Comparison of ENCODE assay signal across 8 mouse cellular contexts in genomic region chr8:75088989-75089881, GRCm38 (mm10). TPM values are rescaled to one million over a fixed set of nuclear protein-coding genes. Genes with fewer than 3 reads are reported as not detected.
DNase-seq lines count a peak whose midpoint lies in the region; ATAC-seq and TF ChIP-seq lines count a peak whose summit lies in the region.

No protein-coding gene starts in this region.

- no peaks in the 10 kb centered on the region for H3K9me3 ChIP-seq in ES-E14 (ENCODE audit: control insufficient read depth, insufficient read depth, low read depth, low read length)
- H3K9me3 ChIP-seq in hindbrain, embryonic 10.5 days = no peaks in the 10 kb centered on the region
- H3K9me3 ChIP-seq in neural tube, embryonic 15.5 days (replicated peaks) = no peaks in the 10 kb centered on the region

- TF ChIP-seq POLR2A in brain, embryonic 14.5 days (IDR thresholded peaks at IDR 0.05; ENCODE audit: borderline replicate concordance, extremely low read depth, insufficient read depth, insufficient read length, poor library complexity, severe bottlenecking) = no peak
- TF ChIP-seq POLR2A in lung, adult 2 months (IDR thresholded peaks at IDR 0.05; ENCODE audit: borderline replicate concordance, extremely low read depth, low read depth, low read length) = no peak

- peaks cover 9 to 19% of the 10 kb centered on the region in 2 experiments; a peak in 3 of 4 replicates for H3K4me1 ChIP-seq in ES-E14 (ENCODE audit: control insufficient read depth in 2 of 2, insufficient read depth in 2 of 2, low read length in 2 of 2, poor library complexity in 1 of 2)
- H3K4me1 ChIP-seq in hindbrain, embryonic 10.5 days (replicated peaks) = peaks cover 23% of the 10 kb centered on the region
- H3K4me1 ChIP-seq in lung, adult 2 months (ENCODE audit: control insufficient read depth, insufficient read depth, low read length) = peaks cover 25% of the 10 kb centered on the region
- H3K4me1 ChIP-seq in neural tube, embryonic 15.5 days = peaks cover 18% of the 10 kb centered on the region

- in situ Hi-C loops in ES-E14 (cut with MboI; ENCODE audit: low sequenced_read_pairs in 2 of 2, unreplicated experiment in 2 of 2) = no loop called here

- H3K9ac ChIP-seq in ES-E14 (ENCODE audit: insufficient read depth, low read depth, low read length, poor library complexity, severe bottlenecking) = peak overlapping the region; percentile 1; the same call in 1 of the 2 replicates
- H3K9ac ChIP-seq in neural tube, embryonic 15.5 days (replicated peaks) = no peak overlapping the region

- H3K27me3 ChIP-seq in hindbrain, embryonic 10.5 days (ENCODE audit: insufficient read depth, poor library complexity, severe bottlenecking) = 0 out of 2 replicates have a peak, but pooled peaks cover 7% of the 10 kb centered on the region
- H3K27me3 ChIP-seq in neural tube, embryonic 15.5 days (replicated peaks) = no peaks in the 10 kb centered on the region

- peak; percentile 83 for DNase-seq in ES-E14 (ENCODE audit: low read depth, low spot score)
- DNase-seq in brain, embryonic 14.5 days (ENCODE audit: low read depth) = peak; percentile 92
- DNase-seq in frontal cortex, postnatal 14 days (ENCODE audit: low spot score in 2 of 2) = peak; percentile 64 to 69
- peak; percentile 73 for DNase-seq in hindbrain, embryonic 10.5 days (ENCODE audit: low spot score)
- peak; percentile 69 for DNase-seq in layer of hippocampus, adult 9-10 months (ENCODE audit: low spot score)
- peak; percentile 51 for DNase-seq in lung, adult 2 months
- no peak for DNase-seq in cerebellum, adult 8-10 months

- ATAC-seq in neural tube, embryonic 15.5 days (ENCODE audit: low FRiP score) = peak; percentile 54; the same call in 1 of the 2 replicates

- H3K4me3 ChIP-seq in ES-E14 (ENCODE audit: insufficient read depth in 1 of 2, low read depth in 1 of 2, low read length in 2 of 2, poor library complexity in 1 of 2, severe bottlenecking in 1 of 2) = no peak overlapping the region
- peak overlapping the region; percentile 20 for H3K4me3 ChIP-seq in hindbrain, embryonic 10.5 days
- no peak overlapping the region for H3K4me3 ChIP-seq in lung, adult 2 months (replicated peaks; ENCODE audit: extremely low read depth, low read depth, low read length)
- H3K4me3 ChIP-seq in neural tube, embryonic 15.5 days (replicated peaks) = no peak overlapping the region

- H3K4me2 ChIP-seq in neural tube, embryonic 15.5 days = peak overlapping the region; percentile 40

- no peaks in the 10 kb centered on the region for H3K36me3 ChIP-seq in ES-E14 (ENCODE audit: control insufficient read depth, insufficient read depth, low read length, poor library complexity, severe bottlenecking)
- no peaks in the 10 kb centered on the region for H3K36me3 ChIP-seq in hindbrain, embryonic 10.5 days
- H3K36me3 ChIP-seq in neural tube, embryonic 15.5 days = no peaks in the 10 kb centered on the region

- peak overlapping the region; percentile 20; the same call in 1 of the 2 replicates for H3K27ac ChIP-seq in ES-E14 (ENCODE audit: insufficient read depth, low read depth, low read length, poor library complexity, severe bottlenecking)
- peak overlapping the region; percentile 80 for H3K27ac ChIP-seq in hindbrain, embryonic 10.5 days
- 0 out of 2 replicates have a peak overlapping the region, but pooled peaks have one; percentile 13 for H3K27ac ChIP-seq in neural tube, embryonic 15.5 days (replicated peaks)

- no peak for TF ChIP-seq CTCF in brain, embryonic 14.5 days (IDR thresholded peaks at IDR 0.05; ENCODE audit: borderline replicate concordance, extremely low read depth, insufficient read depth, insufficient read length)
- TF ChIP-seq CTCF in lung, adult 2 months (IDR thresholded peaks at IDR 0.05; ENCODE audit: insufficient read depth, low read length) = no peak

- 39% methylated on average over 6 of the region's 6 CpGs for WGBS in hindbrain, embryonic 10.5 days
- WGBS in lung, adult 2 months = 7% methylated on average over 6 of the region's 6 CpGs
- 23% methylated on average over 6 of the region's 6 CpGs for WGBS in neural tube, embryonic 15.5 days

TF ChIP-seq in ES-E14, 5 proteins besides CTCF, POLR2A, EP300 and RAD21:
- TF ChIP-seq MAFK (IDR thresholded peaks at IDR 0.05; ENCODE audit: insufficient read depth, low read depth, low read length) (peak; percentile 99), ZNF384 (IDR thresholded peaks at IDR 0.05; ENCODE audit: low read depth, low read length) (no peak)

RNA-seq across cellular contexts. Expression of gene Hmox1, which starts 4.2 kb away (rescaled TPM):
- total RNA-seq in ES-E14 (2012; rRNA removed) = 111 and 124 TPM in 2 replicates
- 9.1 and 16.2 TPM in 2 replicates for polyA plus RNA-seq in brain, embryonic 14.5 days (2012; rRNA removed)
- polyA plus RNA-seq in hindbrain, embryonic 10.5 days (2016; fragmentation: Nextera tagmentation; extraction: Ambion mirVana) = 19.9 and 22.8 TPM in 2 replicates
- polyA plus RNA-seq in lung, adult 2 months (2012; rRNA removed) = 40.0 and 58.0 TPM in 2 replicates
- 13.5 and 14.2 TPM in 2 replicates for polyA plus RNA-seq in neural tube, embryonic 15.5 days (2015; fragmentation: Nextera tagmentation; extraction: Ambion mirVana)

RNA-seq across cellular contexts. Expression of gene Mcm5, which starts 20.1 kb away (rescaled TPM):
- 315 TPM in 2 replicates for total RNA-seq in ES-E14 (2012; rRNA removed)
- polyA plus RNA-seq in brain, embryonic 14.5 days (2012; rRNA removed) = 53.3 and 80.6 TPM in 2 replicates
- 235 and 294 TPM in 2 replicates for polyA plus RNA-seq in hindbrain, embryonic 10.5 days (2016; fragmentation: Nextera tagmentation; extraction: Ambion mirVana)
- 8.0 and 9.2 TPM in 2 replicates for polyA plus RNA-seq in lung, adult 2 months (2012; rRNA removed)
- polyA plus RNA-seq in neural tube, embryonic 15.5 days (2015; fragmentation: Nextera tagmentation; extraction: Ambion mirVana) = 25.7 and 66.8 TPM in 2 replicates

RNA-seq across cellular contexts. Expression of gene Tom1, which starts 55.7 kb away (rescaled TPM):
- 24.5 and 24.7 TPM in 2 replicates for total RNA-seq in ES-E14 (2012; rRNA removed)
- polyA plus RNA-seq in brain, embryonic 14.5 days (2012; rRNA removed) = 14.5 and 25.4 TPM in 2 replicates
- 32.5 and 36.5 TPM in 2 replicates for polyA plus RNA-seq in hindbrain, embryonic 10.5 days (2016; fragmentation: Nextera tagmentation; extraction: Ambion mirVana)
- 33.3 and 66.5 TPM in 2 replicates for polyA plus RNA-seq in lung, adult 2 months (2012; rRNA removed)
- 44.1 and 44.4 TPM in 2 replicates for polyA plus RNA-seq in neural tube, embryonic 15.5 days (2015; fragmentation: Nextera tagmentation; extraction: Ambion mirVana)

Comparison
In these comparisons a context has a peak if more than half of its experiments do, and no peak if none do; other contexts are left out.
1. H3K27ac ChIP-seq: peak in every context shown above with its lines; median percentile 80 in hindbrain, embryonic 10.5 days; 20 in ES-E14; 13 in neural tube, embryonic 15.5 days.